Mouse (Mus musculus) right cerebral cortex, postnatal 4 days (tissue): ENCODE measurements around the gene Tdrd1.

Experiments used
- DNase-seq: peaks from one replicate; pipeline ENCODE4 v3.0.0-alpha.2; 2022

Tdrd1 gene

GRCm38 (mm10) chr19:56914658-56915057 is 88.6 kb downstream of the Tdrd1 start:
- no peak for DNase-seq

- no peak for DNase-seq
Observed at GRCm38 (mm10) chr19:56915084-56915483, 89.1 kb downstream of the Tdrd1 start.
